Mouse (Mus musculus) embryonic fibroblast, embryonic 13.5 days (primary cell): ENCODE results near the gene Cnot1. TPM values are rescaled to one million over a fixed set of nuclear protein-coding genes. Genes with fewer than 3 reads are reported as not detected.

Source experiments
- H3K27ac ChIP-seq: 2 replicates; pipeline ENCODE4 v1.5.1; 2012; ENCODE audit warnings: low read length, control low read depth, inconsistent platforms; ENCODE audit not compliant: insufficient read depth
- H3K4me1 ChIP-seq: 2 replicates; pipeline ENCODE4 v1.6.1; 2011; ENCODE audit warnings: low read length; ENCODE audit not compliant: control insufficient read depth, insufficient read depth
- H3K4me3 ChIP-seq: 2 replicates; pipeline ENCODE4 v1.5.1; 2011; ENCODE audit warnings: mild to moderate bottlenecking, control low read depth, low read length; ENCODE audit not compliant: insufficient read depth
- CTCF ChIP-seq: IDR thresholded peaks from 2 replicates; pipeline ENCODE4 v1.5.1; 2011; ENCODE audit warnings: mild to moderate bottlenecking, control low read depth, low read length, moderate library complexity, borderline replicate concordance; ENCODE audit not compliant: insufficient read depth
- POLR2A ChIP-seq: IDR thresholded peaks from 2 replicates; pipeline ENCODE4 v1.6.1; 2011; ENCODE audit warnings: low read depth, mild to moderate bottlenecking, control low read depth, low read length, moderate library complexity
- polyA plus RNA-seq: library from polyadenylated mRNA; stranded (reverse); fragments of >200 nt; gene quantifications from 2 replicates; pipeline ENCODE4 v1.2.4, GENCODE M21; 2011; ENCODE audit warnings: low read depth; ENCODE audit not compliant: missing spikeins, insufficient read length

Cnot1 gene
- polyA plus RNA-seq, 1 experiment = 145 TPM

GRCm38 (mm10) chr8:95671861-95672260 lies 135.4 kb downstream of the Cnot1 start:
- TF ChIP-seq CTCF (no peak), POLR2A (no peak)
- Histone ChIP-seq H3K4me1 (no peaks in the 10 kb centered on the region), H3K27ac (no peak overlapping the region), H3K4me3 (no peak overlapping the region)

- Histone ChIP-seq H3K4me3 (no peak overlapping the region), H3K27ac (no peak overlapping the region), H3K4me1 (no peaks in the 10 kb centered on the region)
- no peak for TF ChIP-seq POLR2A
- TF ChIP-seq CTCF = no peak
Measured at GRCm38 (mm10) chr8:95669967-95670366, 137.3 kb downstream of the Cnot1 start.

Other genes starting within 250 kb of the Cnot1 start
- gene Prss54, start 231.1 kb downstream of the Cnot1 start, polyA plus RNA-seq = not detected in 2 replicates
- 6.8 and 7.0 TPM in 2 replicates for gene Gins3, start 174.0 kb downstream of the Cnot1 start, polyA plus RNA-seq
- 49.7 and 67.9 TPM in 2 replicates for gene Ndrg4, start 130.5 kb downstream of the Cnot1 start, polyA plus RNA-seq
- 16.8 and 20.2 TPM in 2 replicates for gene Setd6, start 91.6 kb downstream of the Cnot1 start, polyA plus RNA-seq
- 164 and 214 TPM in 2 replicates for gene Sap18b, start 17.9 kb upstream of the Cnot1 start, polyA plus RNA-seq
- gene Slc38a7, start 46.1 kb upstream of the Cnot1 start, polyA plus RNA-seq = 16.7 and 23.2 TPM in 2 replicates
- gene Got2, start 81.1 kb upstream of the Cnot1 start, polyA plus RNA-seq = 122 and 144 TPM in 2 replicates